Mouse (Mus musculus) testis, adult 2 months (tissue): ENCODE data around the gene Tmx1.

Experiments used
- CTCF ChIP-seq: fragments of 200-500 bp; IDR thresholded peaks from 2 replicates; pipeline ENCODE4 v1.5.1; 2012; ENCODE audit warnings: low read depth, mild to moderate bottlenecking, inconsistent platforms, low read length, moderate library complexity; ENCODE audit not compliant: control insufficient read depth, insufficient read depth, insufficient replicate concordance
- POLR2A ChIP-seq: fragments of 200-500 bp; IDR thresholded peaks from 2 replicates; pipeline ENCODE4 v1.6.1; 2012; ENCODE audit warnings: low read depth, mild to moderate bottlenecking, inconsistent platforms, low read length, moderate library complexity; ENCODE audit not compliant: control insufficient read depth

DNA sequence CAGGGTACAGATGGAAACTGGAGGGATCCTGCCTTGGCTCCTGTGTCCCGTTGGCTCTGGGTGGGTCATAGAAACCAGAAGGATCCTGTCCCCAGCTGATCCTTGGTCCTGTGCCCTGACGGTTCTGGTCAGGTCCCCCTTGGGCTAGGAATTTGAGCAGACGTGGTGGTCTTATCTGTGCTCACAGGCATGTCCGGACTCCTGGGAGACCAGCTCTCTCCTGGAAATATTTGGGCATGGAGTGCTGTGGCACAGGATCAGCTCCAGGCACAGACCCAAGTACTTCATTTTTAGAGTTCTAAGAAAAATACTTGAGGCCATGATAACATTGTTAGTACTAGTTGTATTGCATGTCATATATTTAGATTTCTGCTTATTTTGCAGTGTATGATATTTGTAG lies 11.1 kb downstream of the Tmx1 start:
- TF ChIP-seq CTCF: no peak
- TF ChIP-seq POLR2A: no peak
